Mouse (Mus musculus): ENCODE measurements around the gene Slc6a16. TPM values are rescaled to one million over a fixed set of nuclear protein-coding genes. Genes with fewer than 3 reads are reported as not detected.

Slc6a16 gene
- polyA plus RNA-seq, 1 experiment: not detected

GRCm38 (mm10) chr7:45204380-45205143, 36.3 kb upstream of the Slc6a16 start, which contains the start of gene Ccdc155:
Gene Ccdc155 (minus strand): TSS chr7:45204892.
- Histone ChIP-seq H3K36me3 (ENCODE audit: control insufficient read depth, insufficient read depth) (no peaks in the 10 kb centered on the region), H3K79me2 (ENCODE audit: control insufficient read depth, insufficient read depth) (no peaks in the 10 kb centered on the region), H3K4me3 (no peak within 1 kb of the TSS), H3K4me2 (ENCODE audit: low read depth) (peak within 1 kb of the TSS; percentile 51), H3ac (ENCODE audit: control insufficient read depth, insufficient read length) (no peak within 1 kb of the TSS), H3K27me3 (ENCODE audit: control insufficient read depth, insufficient read depth, insufficient read length) (peaks cover 16% of the 10 kb centered on the region)
- TF ChIP-seq MAX (IDR thresholded peaks at IDR 0.05; ENCODE audit: low read depth) (no peak), TCF12 (IDR thresholded peaks at IDR 0.05; ENCODE audit: insufficient read depth, poor library complexity, severe bottlenecking) (no peak), E2F4 (IDR thresholded peaks at IDR 0.05; ENCODE audit: insufficient read depth) (no peak), CEBPB (IDR thresholded peaks at IDR 0.05; ENCODE audit: insufficient read depth, poor library complexity, severe bottlenecking) (no peak), MYOG (IDR thresholded peaks at IDR 0.05; ENCODE audit: control insufficient read depth in 1 of 3, insufficient read depth in 1 of 3, insufficient read length in 2 of 3, low read depth in 2 of 3) (no peak), POLR2A (IDR thresholded peaks at IDR 0.05; ENCODE audit: insufficient read length, low read depth) (peak; percentile 35), POLR2AphosphoS2 (IDR thresholded peaks at IDR 0.05; ENCODE audit: insufficient read length, low read depth) (no peak)

GRCm38 (mm10) chr7:45208260-45208659, 32.6 kb upstream of the Slc6a16 start:
- no peak overlapping the region for H3K4me3 ChIP-seq
- H3K27me3 ChIP-seq (ENCODE audit: control insufficient read depth, insufficient read depth, insufficient read length): peaks cover 11% of the 10 kb centered on the region
- TF ChIP-seq TCF3 (IDR thresholded peaks at IDR 0.05; ENCODE audit: insufficient read length, low read depth) (no peak), REST (IDR thresholded peaks at IDR 0.05; ENCODE audit: insufficient read depth, insufficient read length) (no peak), TCF12 (IDR thresholded peaks at IDR 0.05; ENCODE audit: insufficient read depth, poor library complexity, severe bottlenecking) (no peak), MAX (IDR thresholded peaks at IDR 0.05; ENCODE audit: low read depth) (no peak), CEBPB (IDR thresholded peaks at IDR 0.05; ENCODE audit: insufficient read depth, poor library complexity, severe bottlenecking) (no peak), POLR2AphosphoS2 (IDR thresholded peaks at IDR 0.05; ENCODE audit: insufficient read length, low read depth) (no peak), POLR2A (IDR thresholded peaks at IDR 0.05; ENCODE audit: insufficient read length, low read depth) (no peak), USF1 (IDR thresholded peaks at IDR 0.05; ENCODE audit: low read depth) (no peak)
- no peak overlapping the region for H3ac ChIP-seq (ENCODE audit: control insufficient read depth, insufficient read length)
- H3K79me2 ChIP-seq (ENCODE audit: control insufficient read depth, insufficient read depth): no peaks in the 10 kb centered on the region
- no peaks in the 10 kb centered on the region for H3K36me3 ChIP-seq (ENCODE audit: control insufficient read depth, insufficient read depth)
- no peak overlapping the region for H3K4me2 ChIP-seq (ENCODE audit: low read depth)

- Histone ChIP-seq H3K79me2 (ENCODE audit: control insufficient read depth, insufficient read depth) (no peaks in the 10 kb centered on the region), H3ac (ENCODE audit: control insufficient read depth, insufficient read length) (no peak overlapping the region), H3K36me3 (ENCODE audit: control insufficient read depth, insufficient read depth) (no peaks in the 10 kb centered on the region), H3K27me3 (ENCODE audit: control insufficient read depth, insufficient read depth, insufficient read length) (peaks cover 9% of the 10 kb centered on the region), H3K4me2 (ENCODE audit: low read depth) (no peak overlapping the region), H3K4me3 (no peak overlapping the region)
- TF ChIP-seq POLR2AphosphoS2 (IDR thresholded peaks at IDR 0.05; ENCODE audit: insufficient read length, low read depth): no peak
Observed at GRCm38 (mm10) chr7:45211070-45211469, 29.8 kb upstream of the Slc6a16 start.

GRCm38 (mm10) chr7:45211851-45212251, 29.0 kb upstream of the Slc6a16 start, which contains the start of gene Dkkl1:
Gene Dkkl1 (minus strand): TSS chr7:45212147.
- Histone ChIP-seq H3K4me3 (no peak within 1 kb of the TSS), H3ac (ENCODE audit: control insufficient read depth, insufficient read length) (no peak within 1 kb of the TSS), H3K79me2 (ENCODE audit: control insufficient read depth, insufficient read depth) (no peaks in the 10 kb centered on the region), H3K27me3 (ENCODE audit: control insufficient read depth, insufficient read depth, insufficient read length) (peaks cover 7% of the 10 kb centered on the region), H3K36me3 (ENCODE audit: control insufficient read depth, insufficient read depth) (no peaks in the 10 kb centered on the region), H3K4me2 (ENCODE audit: low read depth) (no peak within 1 kb of the TSS)
- TF ChIP-seq CEBPB (IDR thresholded peaks at IDR 0.05; ENCODE audit: insufficient read depth, poor library complexity, severe bottlenecking): no peak
- TF ChIP-seq POLR2AphosphoS2 (IDR thresholded peaks at IDR 0.05; ENCODE audit: insufficient read length, low read depth): no peak
- TF ChIP-seq E2F4 (IDR thresholded peaks at IDR 0.05; ENCODE audit: insufficient read depth): no peak
- no peak for TF ChIP-seq REST (IDR thresholded peaks at IDR 0.05; ENCODE audit: insufficient read depth, insufficient read length)
- no peak for TF ChIP-seq MYOG (IDR thresholded peaks at IDR 0.05; ENCODE audit: control insufficient read depth in 1 of 3, insufficient read depth in 1 of 3, insufficient read length in 2 of 3, low read depth in 2 of 3)
- TF ChIP-seq MYOD1 (IDR thresholded peaks at IDR 0.05; ENCODE audit: control insufficient read depth in 1 of 3, insufficient read length in 2 of 3, low read depth in 2 of 3): no peak
- TF ChIP-seq USF1 (IDR thresholded peaks at IDR 0.05; ENCODE audit: low read depth): no peak
- no peak for TF ChIP-seq TCF12 (IDR thresholded peaks at IDR 0.05; ENCODE audit: insufficient read depth, poor library complexity, severe bottlenecking)
- no peak for TF ChIP-seq TCF3 (IDR thresholded peaks at IDR 0.05; ENCODE audit: insufficient read length, low read depth)
- TF ChIP-seq MAX (IDR thresholded peaks at IDR 0.05; ENCODE audit: low read depth): no peak
- no peak for TF ChIP-seq SRF (IDR thresholded peaks at IDR 0.05; ENCODE audit: control insufficient read depth, insufficient read length, low read depth)
- no peak for TF ChIP-seq POLR2A (IDR thresholded peaks at IDR 0.05; ENCODE audit: insufficient read length, low read depth)

- H3K36me3 ChIP-seq (ENCODE audit: control insufficient read depth, insufficient read depth): no peaks in the 10 kb centered on the region
- TF ChIP-seq POLR2A (IDR thresholded peaks at IDR 0.05; ENCODE audit: insufficient read length, low read depth) (no peak), E2F4 (IDR thresholded peaks at IDR 0.05; ENCODE audit: insufficient read depth) (no peak), TCF3 (IDR thresholded peaks at IDR 0.05; ENCODE audit: insufficient read length, low read depth) (no peak), TCF12 (IDR thresholded peaks at IDR 0.05; ENCODE audit: insufficient read depth, poor library complexity, severe bottlenecking) (no peak), SRF (IDR thresholded peaks at IDR 0.05; ENCODE audit: control insufficient read depth, insufficient read length, low read depth) (no peak), MYOG (IDR thresholded peaks at IDR 0.05; ENCODE audit: control insufficient read depth in 1 of 3, insufficient read depth in 1 of 3, insufficient read length in 2 of 3, low read depth in 2 of 3) (no peak), CEBPB (IDR thresholded peaks at IDR 0.05; ENCODE audit: insufficient read depth, poor library complexity, severe bottlenecking) (no peak), MYOD1 (IDR thresholded peaks at IDR 0.05; ENCODE audit: control insufficient read depth in 1 of 3, insufficient read length in 2 of 3, low read depth in 2 of 3) (no peak), POLR2AphosphoS2 (IDR thresholded peaks at IDR 0.05; ENCODE audit: insufficient read length, low read depth) (no peak), REST (IDR thresholded peaks at IDR 0.05; ENCODE audit: insufficient read depth, insufficient read length) (no peak), USF1 (IDR thresholded peaks at IDR 0.05; ENCODE audit: low read depth) (no peak), MAX (IDR thresholded peaks at IDR 0.05; ENCODE audit: low read depth) (no peak)
- no peaks in the 10 kb centered on the region for H3K79me2 ChIP-seq (ENCODE audit: control insufficient read depth, insufficient read depth)
- H3K4me3 ChIP-seq: no peak overlapping the region
- H3ac ChIP-seq (ENCODE audit: control insufficient read depth, insufficient read length): no peak overlapping the region
- H3K4me2 ChIP-seq (ENCODE audit: low read depth): no peak overlapping the region
- H3K27me3 ChIP-seq (ENCODE audit: control insufficient read depth, insufficient read depth, insufficient read length): peaks cover 7% of the 10 kb centered on the region
Observed at GRCm38 (mm10) chr7:45212356-45212755, 28.5 kb upstream of the Slc6a16 start.
